Mouse (Mus musculus) limb, embryonic 10.5 days (tissue): ENCODE measurements around the gene Eif4h. TPM values are rescaled to one million over a fixed set of nuclear protein-coding genes. Genes with fewer than 3 reads are reported as not detected.

ENCODE experiments used
- DNase-seq: peaks from one replicate; pipeline ENCODE4 v3.0.0-alpha.2; 2017; ENCODE audit warnings: low spot score
- H3K27ac ChIP-seq: fragments of 300-500 bp; sonication (generic); 2 replicates; pipeline ENCODE4 v1.5.1; 2016; ENCODE audit warnings: mild to moderate bottlenecking
- H3K27me3 ChIP-seq: fragments of 300-500 bp; sonication (generic); 2 replicates; pipeline ENCODE4 v1.6.1; 2016; ENCODE audit warnings: low read depth, mild to moderate bottlenecking; ENCODE audit not compliant: poor library complexity, severe bottlenecking
- H3K36me3 ChIP-seq: fragments of 300-500 bp; sonication (generic); 2 replicates; pipeline ENCODE4 v1.6.1; 2016; ENCODE audit warnings: mild to moderate bottlenecking, moderate library complexity
- H3K4me1 ChIP-seq: fragments of 300-500 bp; sonication (generic); 2 replicates; pipeline ENCODE4 v1.6.1; 2016
- H3K4me3 ChIP-seq: fragments of 300-500 bp; sonication (generic); 2 replicates; pipeline ENCODE4 v1.5.1; 2016; ENCODE audit warnings: mild to moderate bottlenecking, moderate library complexity
- H3K9me3 ChIP-seq: fragments of 300-500 bp; sonication (generic); replicated peaks from 2 replicates; pipeline ENCODE4 v1.6.1; 2016; ENCODE audit warnings: mild to moderate bottlenecking
- WGBS: fragments of 180-500 bp; shearing (Covaris S2); methylation state at CpG from one replicate; pipeline ENCODE4 v1.1.7; 2016; 5-methylcytosine and 5-hydroxymethylcytosine counted together
- polyA plus RNA-seq: library from polyadenylated mRNA; unstranded; fragments of >200 nt; fragmentation: Nextera tagmentation; extraction: Ambion mirVana; gene quantifications from 2 replicates; pipeline ENCODE4 v1.2.1, GENCODE M21; 2016

The Eif4h gene
- polyA plus RNA-seq, 1 experiment from 2014 or later, result 664 TPM

DNA sequence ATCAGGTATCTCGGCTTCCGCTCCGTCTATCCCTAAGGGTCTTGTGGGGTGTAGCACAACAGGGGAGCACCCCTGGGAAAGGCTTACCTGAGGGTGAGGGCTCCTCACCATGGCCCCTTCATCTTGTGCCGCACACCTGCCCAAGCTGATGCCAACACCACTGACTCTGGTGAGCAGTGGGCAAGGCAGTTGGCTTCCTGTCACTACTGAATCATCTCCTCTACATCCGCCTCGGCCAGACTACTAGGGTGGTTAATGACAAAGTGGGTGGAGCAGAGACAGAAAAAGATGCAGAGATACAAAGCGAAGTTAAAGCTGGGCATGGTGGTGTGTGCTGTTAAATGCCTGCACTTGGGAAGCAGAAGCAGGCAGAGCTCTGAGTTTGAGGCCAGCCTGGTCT, 24.5 kb downstream of the Eif4h start, which contains the start of gene Lat2:
Gene Lat2, minus strand, starts transcription at position 224 of the 400 bp plus-strand sequence.
- H3K27me3 ChIP-seq, result no peaks in the 10 kb centered on the region
- DNase-seq, result no peak
- no peaks in the 10 kb centered on the region for H3K9me3 ChIP-seq
- peaks cover 11% of the 10 kb centered on the region; the same call in 1 of the 2 replicates for H3K4me1 ChIP-seq
- peaks cover 57% of the 10 kb centered on the region for H3K36me3 ChIP-seq
- no peak within 1 kb of the TSS for H3K4me3 ChIP-seq
- H3K27ac ChIP-seq, result no peak within 1 kb of the TSS
- 93% methylated on average over 7 of the region's 7 CpGs for WGBS

- Histone ChIP-seq H3K4me1 (peaks cover 11% of the 10 kb centered on the region; the same call in 1 of the 2 replicates), H3K4me3 (no peak overlapping the region), H3K36me3 (peaks cover 52% of the 10 kb centered on the region), H3K9me3 (no peaks in the 10 kb centered on the region), H3K27ac (no peak overlapping the region), H3K27me3 (no peaks in the 10 kb centered on the region)
- 92% methylated on average over 8 of the region's 8 CpGs for WGBS
- no peak for DNase-seq
Measured at GRCm38 (mm10) chr5:134614296-134614695, 25.0 kb downstream of the Eif4h start.

DNA sequence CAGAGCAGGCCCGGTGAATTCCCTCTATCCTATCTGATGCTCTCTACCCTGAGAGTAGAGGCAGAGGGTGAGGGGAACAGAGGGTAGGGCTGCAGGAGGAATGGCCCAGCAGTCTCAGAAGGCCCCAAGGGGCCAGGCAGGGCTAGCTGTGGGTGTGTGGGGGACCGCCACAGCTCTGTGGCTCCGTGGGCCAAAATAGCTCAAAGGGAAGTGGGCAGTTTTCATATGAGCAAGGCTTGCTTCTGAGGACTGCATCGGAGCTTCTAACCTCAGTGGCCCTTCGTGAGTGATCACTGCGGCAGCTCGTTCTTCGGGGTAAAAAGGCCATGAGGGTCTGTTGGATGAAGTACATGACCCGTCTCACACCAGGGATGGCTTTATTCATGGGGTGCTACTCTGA, 25.6 kb downstream of the Eif4h start:
- no peak for DNase-seq
- 88% methylated on average over 9 of the region's 9 CpGs for WGBS
- Histone ChIP-seq H3K36me3 (peaks cover 46% of the 10 kb centered on the region), H3K9me3 (no peaks in the 10 kb centered on the region), H3K4me3 (no peak overlapping the region), H3K4me1 (peaks cover 11% of the 10 kb centered on the region; the same call in 1 of the 2 replicates), H3K27me3 (no peaks in the 10 kb centered on the region), H3K27ac (no peak overlapping the region)

DNA sequence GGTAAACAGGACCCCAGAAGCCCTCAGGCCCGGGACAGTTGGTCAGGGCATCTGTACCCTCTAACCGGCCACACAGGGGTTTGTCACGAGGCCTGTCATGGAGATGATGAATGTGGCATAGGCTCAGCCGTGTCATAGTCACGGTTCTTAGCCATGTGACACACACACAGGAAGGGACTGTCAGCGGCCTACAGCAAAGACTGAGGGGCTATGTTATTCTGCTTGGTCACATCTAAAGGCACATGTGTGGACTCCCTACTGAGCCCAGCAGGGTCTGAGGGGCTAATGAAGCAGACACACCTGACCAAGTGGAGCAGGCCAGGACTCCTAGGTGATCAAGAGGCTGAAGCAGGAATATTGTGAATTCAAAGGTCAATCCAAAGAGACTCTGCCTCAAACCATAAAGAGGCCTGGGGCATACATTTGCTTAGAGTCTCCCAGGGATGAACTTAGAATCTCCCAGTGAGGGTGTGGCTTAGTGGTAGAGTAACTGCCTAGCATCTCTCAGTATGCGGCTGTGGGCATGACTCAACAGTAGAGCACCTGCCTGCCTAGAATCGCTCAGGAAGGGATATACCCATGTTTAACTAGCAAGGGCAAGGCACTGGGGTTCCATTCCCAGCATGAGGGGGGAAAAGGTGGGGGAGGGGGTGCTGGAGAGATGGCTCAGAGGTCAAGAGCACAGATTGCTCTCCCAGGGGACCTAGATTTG, 27.3 kb downstream of the Eif4h start:
- Histone ChIP-seq H3K4me3 (no peak overlapping the region), H3K4me1 (peaks cover 11% of the 10 kb centered on the region; the same call in 1 of the 2 replicates), H3K36me3 (peaks cover 29% of the 10 kb centered on the region), H3K27me3 (no peaks in the 10 kb centered on the region), H3K27ac (no peak overlapping the region), H3K9me3 (no peaks in the 10 kb centered on the region)
- no peak for DNase-seq
- 66% methylated on average over 8 of the region's 8 CpGs for WGBS

- Histone ChIP-seq H3K4me1 (peaks cover 11% of the 10 kb centered on the region; the same call in 1 of the 2 replicates), H3K9me3 (no peaks in the 10 kb centered on the region), H3K36me3 (peaks cover 14% of the 10 kb centered on the region), H3K27me3 (no peaks in the 10 kb centered on the region), H3K27ac (no peak overlapping the region), H3K4me3 (no peak overlapping the region)
- no peak for DNase-seq
- 83% methylated on average over 12 of the region's 12 CpGs for WGBS
Measured at GRCm38 (mm10) chr5:134609916-134610643, 29.2 kb downstream of the Eif4h start.

DNA sequence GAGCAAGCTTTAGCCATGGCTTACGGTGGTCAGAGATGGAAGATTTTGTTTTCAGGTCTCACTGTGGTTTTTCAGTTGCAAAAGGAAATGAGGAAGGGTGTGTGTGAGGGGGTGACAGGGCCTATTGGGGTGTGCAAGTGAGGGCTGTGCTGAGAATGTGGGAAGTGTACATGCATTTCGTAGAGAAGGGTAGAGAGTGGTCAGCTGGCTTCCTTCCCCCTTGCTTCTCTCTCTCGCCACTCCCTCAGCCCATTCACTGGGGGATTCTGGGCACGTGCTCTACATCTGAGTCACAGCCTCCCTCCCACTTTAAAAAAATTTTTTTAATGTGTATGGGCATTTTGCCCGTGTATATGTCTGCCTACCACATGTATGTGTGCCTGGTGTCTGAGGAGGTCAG, 32.2 kb downstream of the Eif4h start:
- Histone ChIP-seq H3K27ac (no peak overlapping the region), H3K4me3 (no peak overlapping the region), H3K36me3 (peaks cover 11% of the 10 kb centered on the region; the same call in 1 of the 2 replicates), H3K27me3 (no peaks in the 10 kb centered on the region), H3K9me3 (no peaks in the 10 kb centered on the region), H3K4me1 (peaks cover 6% of the 10 kb centered on the region; the same call in 1 of the 2 replicates)
- no peak for DNase-seq
- WGBS, result 79% methylated on average over 5 of the region's 5 CpGs

DNA sequence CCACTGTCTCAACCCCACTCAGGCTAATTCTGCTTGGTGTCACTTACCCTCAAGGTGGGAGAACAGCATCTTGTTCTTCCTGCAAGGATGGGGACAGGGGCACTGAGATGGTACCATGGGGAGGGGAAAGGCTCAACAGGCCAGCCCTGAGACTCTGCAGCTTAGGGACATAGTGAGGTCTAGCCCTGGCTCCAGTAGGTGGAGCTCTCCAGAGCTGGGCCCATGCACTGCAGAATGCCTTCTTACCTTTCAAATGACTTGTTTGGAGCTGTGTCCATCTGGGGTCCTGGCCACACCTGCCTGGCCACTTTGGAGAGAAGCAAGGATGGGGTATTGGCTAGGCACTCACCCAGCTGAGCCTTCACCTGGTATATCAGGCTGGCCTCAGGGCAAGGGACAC, 33.0 kb downstream of the Eif4h start:
- Histone ChIP-seq H3K9me3 (no peaks in the 10 kb centered on the region), H3K27me3 (no peaks in the 10 kb centered on the region), H3K4me1 (no peaks in the 10 kb centered on the region), H3K27ac (no peak overlapping the region), H3K4me3 (no peak overlapping the region), H3K36me3 (peaks cover 8% of the 10 kb centered on the region; the same call in 1 of the 2 replicates)
- no peak for DNase-seq

DNA sequence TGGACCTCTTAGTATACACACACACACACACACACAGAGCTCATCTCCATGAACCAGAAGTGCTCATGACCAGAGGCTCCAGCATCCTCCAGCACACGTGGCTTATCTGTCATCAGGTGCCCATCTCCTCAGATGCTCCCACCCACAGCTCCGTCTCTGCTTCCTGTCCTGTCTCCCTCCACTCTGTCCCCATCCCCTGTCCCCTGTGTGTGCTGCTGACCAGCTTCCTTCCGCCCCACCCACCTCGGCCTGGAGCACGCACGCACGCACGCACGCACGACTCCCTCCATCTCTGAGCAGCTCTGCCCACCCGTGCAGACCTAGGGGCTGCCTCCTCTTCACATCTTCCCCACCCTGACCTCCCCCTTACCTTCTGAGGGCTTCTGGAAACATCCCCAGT, 34.9 kb downstream of the Eif4h start:
- WGBS, result 87% methylated on average over 11 of the region's 11 CpGs
- H3K4me3 ChIP-seq, result no peak overlapping the region
- peaks cover 14% of the 10 kb centered on the region for H3K36me3 ChIP-seq
- H3K27me3 ChIP-seq, result no peaks in the 10 kb centered on the region
- H3K27ac ChIP-seq, result no peak overlapping the region
- peaks cover 5% of the 10 kb centered on the region; the same call in 1 of the 2 replicates for H3K4me1 ChIP-seq
- DNase-seq, result no peak
- no peaks in the 10 kb centered on the region for H3K9me3 ChIP-seq

DNA sequence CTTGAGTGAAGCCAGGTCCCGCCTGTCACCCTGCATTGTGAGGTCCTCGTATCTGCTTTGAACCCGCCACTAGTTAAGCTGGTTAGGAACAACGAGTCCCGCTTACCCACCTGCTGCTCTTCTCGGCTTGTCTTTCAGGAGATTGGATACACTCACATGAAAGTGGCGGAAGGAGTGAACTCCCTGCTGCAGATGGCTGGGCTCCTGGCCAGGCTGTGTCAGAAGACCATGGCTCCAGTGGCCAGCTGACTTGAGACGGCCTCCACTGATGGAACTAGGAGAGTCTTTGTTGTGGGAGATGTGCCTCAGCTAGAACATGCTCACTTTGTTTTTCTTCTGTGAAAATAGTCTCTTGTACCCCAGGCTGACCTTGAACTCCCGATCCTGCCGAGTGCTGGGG, 41.6 kb downstream of the Eif4h start:
- WGBS, result 92% methylated on average over 10 of the region's 10 CpGs

DNA sequence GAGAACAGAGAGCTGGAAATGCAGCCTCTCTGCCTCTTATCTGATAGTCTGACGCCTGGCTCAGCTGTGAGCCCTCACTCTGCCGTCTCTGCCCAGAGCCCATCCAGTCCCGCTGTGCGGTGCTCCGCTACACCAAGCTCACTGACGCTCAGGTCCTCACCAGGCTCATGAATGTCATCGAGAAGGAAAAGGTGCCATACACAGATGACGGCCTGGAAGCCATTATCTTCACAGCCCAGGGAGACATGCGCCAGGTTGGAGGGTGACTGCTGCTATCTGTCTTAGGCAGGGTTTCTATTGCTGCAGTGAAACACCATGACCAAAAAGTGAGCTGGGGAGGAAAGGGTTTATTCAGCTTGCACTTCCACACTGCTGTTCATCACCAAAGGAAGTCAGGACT, 46.2 kb downstream of the Eif4h start:
- Histone ChIP-seq H3K27ac (no peak overlapping the region), H3K4me1 (no peaks in the 10 kb centered on the region), H3K36me3 (peaks cover 99% of the 10 kb centered on the region), H3K27me3 (no peaks in the 10 kb centered on the region), H3K4me3 (no peak overlapping the region), H3K9me3 (no peaks in the 10 kb centered on the region)
- WGBS, result 89% methylated on average over 9 of the region's 9 CpGs
- DNase-seq, result no peak

More for the DNA sequence above, 41.6 kb downstream of the Eif4h start:
- H3K36me3 ChIP-seq, result peaks cover 76% of the 10 kb centered on the region
- no peaks in the 10 kb centered on the region for H3K27me3 ChIP-seq
- no peak overlapping the region for H3K4me3 ChIP-seq
- DNase-seq, result no peak
- no peaks in the 10 kb centered on the region for H3K9me3 ChIP-seq
- H3K27ac ChIP-seq, result no peak overlapping the region
- peaks cover 5% of the 10 kb centered on the region; the same call in 1 of the 2 replicates for H3K4me1 ChIP-seq

- no peak for DNase-seq
- H3K36me3 ChIP-seq, result peaks cover 99% of the 10 kb centered on the region
- H3K4me3 ChIP-seq, result no peak overlapping the region
- no peaks in the 10 kb centered on the region for H3K9me3 ChIP-seq
- 94% methylated on average over 11 of the region's 11 CpGs for WGBS
- no peaks in the 10 kb centered on the region for H3K4me1 ChIP-seq
- no peaks in the 10 kb centered on the region for H3K27me3 ChIP-seq
- no peak overlapping the region for H3K27ac ChIP-seq
Measured at GRCm38 (mm10) chr5:134592026-134592581, 47.2 kb downstream of the Eif4h start.

GRCm38 (mm10) chr5:134589900-134590299, 49.4 kb downstream of the Eif4h start:
- H3K4me1 ChIP-seq, result peaks cover 3% of the 10 kb centered on the region; the same call in 1 of the 2 replicates
- DNase-seq, result no peak
- 89% methylated on average over 3 of the region's 3 CpGs for WGBS
- H3K36me3 ChIP-seq, result peaks cover 97% of the 10 kb centered on the region
- no peaks in the 10 kb centered on the region for H3K9me3 ChIP-seq
- H3K27ac ChIP-seq, result no peak overlapping the region
- H3K27me3 ChIP-seq, result no peaks in the 10 kb centered on the region
- H3K4me3 ChIP-seq, result no peak overlapping the region

DNA sequence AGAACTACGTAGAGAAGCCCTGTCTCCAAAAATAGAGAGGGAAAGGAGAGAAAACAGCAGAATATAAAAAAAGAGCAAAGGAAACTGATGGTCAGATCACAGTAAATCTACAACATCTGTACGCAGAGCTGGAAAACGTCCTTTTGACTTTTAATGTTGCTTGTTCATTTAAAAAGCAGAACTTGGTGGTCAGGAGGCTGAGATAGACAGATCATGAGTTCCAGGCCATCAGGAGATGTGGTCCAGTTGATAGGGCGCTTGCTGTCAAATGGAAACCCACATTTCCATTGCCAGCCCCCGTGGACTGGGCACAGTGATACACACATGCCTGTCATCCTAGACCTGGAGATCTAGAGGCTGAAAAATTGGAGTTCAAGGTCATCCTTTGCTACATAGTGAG, 54.5 kb downstream of the Eif4h start:
- no peak for DNase-seq
- Histone ChIP-seq H3K27ac (no peak overlapping the region), H3K27me3 (no peaks in the 10 kb centered on the region), H3K9me3 (no peaks in the 10 kb centered on the region), H3K4me3 (no peak overlapping the region), H3K36me3 (peaks cover 50% of the 10 kb centered on the region), H3K4me1 (peaks cover 17% of the 10 kb centered on the region)
- WGBS, result 92% methylated on average over 5 of the region's 5 CpGs
